Mouse (Mus musculus): Measurements from ENCODE around the gene Lurap1. TPM values are rescaled to one million over a fixed set of nuclear protein-coding genes. Genes with fewer than 3 reads are reported as not detected.

Gene Lurap1
- polyA plus RNA-seq, 1 experiment, result not detected

- Histone ChIP-seq H3K4me1 (ENCODE audit: control insufficient read depth) (peaks cover 15% of the 10 kb centered on the region), H3K36me3 (ENCODE audit: control insufficient read depth) (no peaks in the 10 kb centered on the region), H3K9me3 (ENCODE audit: control insufficient read depth, low read length) (no peaks in the 10 kb centered on the region), H3K27me3 (ENCODE audit: control insufficient read depth) (peaks cover 2% of the 10 kb centered on the region; the same call in 1 of the 2 replicates), H3K4me3 (replicated peaks) (no peak overlapping the region)
- TF ChIP-seq TAL1 (IDR thresholded peaks at IDR 0.05; ENCODE audit: low read length), result no peak
- no peak for TF ChIP-seq GATA1 (IDR thresholded peaks at IDR 0.05; ENCODE audit: low read length)
These were observed 14.7 kb upstream of the Lurap1 start for GRCm38 (mm10) chr4:116165708-116166407.

DNA sequence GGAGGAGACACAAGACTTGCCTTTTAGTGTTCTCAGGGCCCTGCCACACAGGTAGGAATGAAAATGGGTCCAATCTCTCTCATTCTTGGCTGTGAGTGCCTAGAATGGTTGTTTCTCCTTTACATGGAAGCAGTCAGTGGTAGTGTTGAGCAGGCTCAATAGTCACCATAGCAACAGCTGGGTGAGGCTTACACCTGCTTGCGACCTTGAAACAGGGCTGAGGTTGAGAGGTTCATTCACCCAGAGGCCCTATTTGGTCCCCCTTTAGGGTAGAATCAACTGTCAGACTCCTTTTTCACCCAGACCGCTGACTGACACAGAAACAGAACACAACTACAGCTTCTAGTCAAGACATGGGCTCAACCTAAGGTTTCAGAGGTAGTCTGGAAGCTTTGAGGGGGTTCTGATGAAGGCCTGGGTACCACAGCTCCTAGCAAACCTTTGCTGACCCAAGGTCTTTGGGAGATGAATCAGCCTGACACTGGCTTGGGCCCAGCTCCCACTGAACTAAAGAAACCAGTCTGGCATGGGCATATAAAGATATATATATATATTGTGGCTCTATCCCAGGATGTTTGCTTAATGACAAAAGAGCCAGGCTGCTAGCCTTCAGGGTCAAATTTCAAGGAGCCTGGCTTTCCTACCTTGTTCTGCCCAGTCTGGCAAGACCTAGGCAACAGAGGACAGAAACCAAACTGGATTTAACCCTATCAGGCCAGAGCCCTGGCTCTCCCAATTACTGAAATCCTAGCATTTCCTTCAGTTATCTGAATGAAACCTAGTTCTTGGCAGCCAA, 13.8 kb upstream of the Lurap1 start:
- TF ChIP-seq TAL1 (IDR thresholded peaks at IDR 0.05; ENCODE audit: low read length) (no peak), GATA1 (IDR thresholded peaks at IDR 0.05; ENCODE audit: low read length) (no peak)

DNA sequence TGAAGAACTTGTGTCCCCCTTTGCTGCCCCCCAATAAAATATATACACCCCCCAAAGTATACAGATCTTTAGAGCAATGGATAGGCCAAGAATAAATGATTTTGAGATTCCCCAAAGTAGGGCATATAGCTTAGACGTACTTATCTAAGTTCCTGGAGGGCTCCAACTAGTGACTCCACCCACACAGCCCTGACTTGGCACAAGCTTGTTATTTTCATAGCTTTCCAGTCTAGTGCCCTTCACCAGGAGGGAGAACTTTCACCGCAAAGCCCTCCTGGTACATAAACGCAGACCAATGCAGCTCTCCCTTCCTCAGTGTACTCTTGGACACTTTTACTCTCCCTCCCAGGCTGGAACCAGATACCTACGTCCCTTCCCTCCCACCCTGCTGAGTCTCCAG, 11.0 kb upstream of the Lurap1 start:
- Histone ChIP-seq H3K9me3 (ENCODE audit: control insufficient read depth, low read length) (no peaks in the 10 kb centered on the region), H3K27me3 (ENCODE audit: control insufficient read depth) (peaks cover 2% of the 10 kb centered on the region; the same call in 1 of the 2 replicates), H3K4me3 (replicated peaks) (no peak overlapping the region), H3K4me1 (ENCODE audit: control insufficient read depth) (peaks cover 11% of the 10 kb centered on the region), H3K36me3 (ENCODE audit: control insufficient read depth) (peaks cover 23% of the 10 kb centered on the region)
- no peak for TF ChIP-seq GATA1 (IDR thresholded peaks at IDR 0.05; ENCODE audit: low read length)
- no peak for TF ChIP-seq TAL1 (IDR thresholded peaks at IDR 0.05; ENCODE audit: low read length)

More for the DNA sequence above, 13.8 kb upstream of the Lurap1 start:
- Histone ChIP-seq H3K27me3 (ENCODE audit: control insufficient read depth) (peaks cover 2% of the 10 kb centered on the region; the same call in 1 of the 2 replicates), H3K36me3 (ENCODE audit: control insufficient read depth) (peaks cover 2% of the 10 kb centered on the region; the same call in 1 of the 2 replicates), H3K4me1 (ENCODE audit: control insufficient read depth) (peaks cover 15% of the 10 kb centered on the region), H3K9me3 (ENCODE audit: control insufficient read depth, low read length) (no peaks in the 10 kb centered on the region), H3K4me3 (replicated peaks) (no peak overlapping the region)

DNA sequence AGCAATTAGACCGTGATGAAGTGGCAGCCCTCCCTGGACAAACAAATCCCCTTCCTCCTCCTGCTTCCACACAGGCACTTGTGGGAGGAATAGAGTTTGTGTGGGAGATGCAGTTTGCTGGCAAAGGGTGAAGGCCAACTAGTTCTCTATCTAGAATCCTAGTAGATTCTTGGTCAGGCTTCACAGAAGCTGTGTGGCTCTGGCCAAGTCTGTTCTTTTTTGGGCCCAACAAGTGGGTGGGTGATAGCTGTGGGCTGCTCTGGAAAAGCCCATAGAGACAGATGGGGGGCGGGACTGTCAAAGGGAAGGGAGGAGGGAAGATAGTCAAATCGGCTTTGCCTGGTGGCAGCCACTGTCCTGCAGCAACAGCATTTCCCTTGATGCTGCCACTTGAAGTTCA, 9.6 kb upstream of the Lurap1 start:
- Histone ChIP-seq H3K4me3 (replicated peaks) (no peak overlapping the region), H3K36me3 (ENCODE audit: control insufficient read depth) (peaks cover 34% of the 10 kb centered on the region), H3K9me3 (ENCODE audit: control insufficient read depth, low read length) (no peaks in the 10 kb centered on the region), H3K4me1 (ENCODE audit: control insufficient read depth) (peaks cover 11% of the 10 kb centered on the region), H3K27me3 (ENCODE audit: control insufficient read depth) (peaks cover 1% of the 10 kb centered on the region; the same call in 1 of the 2 replicates)
- TF ChIP-seq TAL1 (IDR thresholded peaks at IDR 0.05; ENCODE audit: low read length) (no peak), GATA1 (IDR thresholded peaks at IDR 0.05; ENCODE audit: low read length) (no peak)

DNA sequence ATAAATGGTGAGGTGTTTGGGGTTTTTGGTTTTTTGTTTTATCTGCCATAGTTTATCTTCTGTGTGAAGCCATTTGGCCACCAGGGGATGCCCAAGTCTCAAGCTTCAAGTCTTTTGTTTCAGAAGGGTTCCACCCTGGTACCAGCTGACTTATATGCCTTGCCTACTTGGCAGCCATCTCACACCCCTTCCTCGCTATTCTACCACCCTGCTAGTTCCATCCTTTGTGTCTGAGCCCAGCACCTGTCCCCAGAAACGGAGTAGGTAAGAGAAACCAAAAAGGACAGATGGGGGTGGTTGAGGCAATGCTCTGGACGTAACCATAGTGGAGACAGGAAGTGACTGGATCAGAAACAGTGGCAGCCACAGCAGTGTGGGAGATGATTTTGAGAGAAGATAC, 8.8 kb upstream of the Lurap1 start:
- Histone ChIP-seq H3K4me3 (replicated peaks) (no peak overlapping the region), H3K27me3 (ENCODE audit: control insufficient read depth) (no peaks in the 10 kb centered on the region), H3K9me3 (ENCODE audit: control insufficient read depth, low read length) (no peaks in the 10 kb centered on the region), H3K36me3 (ENCODE audit: control insufficient read depth) (peaks cover 42% of the 10 kb centered on the region), H3K4me1 (ENCODE audit: control insufficient read depth) (peaks cover 11% of the 10 kb centered on the region)
- TF ChIP-seq TAL1 (IDR thresholded peaks at IDR 0.05; ENCODE audit: low read length), result no peak
- no peak for TF ChIP-seq GATA1 (IDR thresholded peaks at IDR 0.05; ENCODE audit: low read length)

DNA sequence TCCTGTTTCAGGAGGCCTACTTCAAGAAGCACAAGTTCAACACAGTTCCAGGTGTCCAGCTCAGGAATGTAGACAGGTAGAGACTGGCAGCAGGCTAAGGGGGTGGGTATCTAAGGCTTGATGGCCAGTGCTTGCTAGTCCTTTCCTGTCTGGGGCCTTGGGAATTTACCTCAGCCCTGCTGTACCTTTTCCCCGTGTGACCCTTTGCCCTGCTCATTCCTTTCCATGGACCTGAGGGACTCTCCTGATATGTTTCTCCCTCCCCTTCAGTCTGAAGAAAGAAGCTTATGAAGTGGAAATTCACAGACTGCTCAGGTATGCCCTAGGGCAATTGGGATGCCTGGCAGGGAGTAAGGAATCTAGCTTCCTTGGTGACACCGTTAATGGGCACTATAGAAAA, 6.7 kb upstream of the Lurap1 start:
- no peak for TF ChIP-seq GATA1 (IDR thresholded peaks at IDR 0.05; ENCODE audit: low read length)
- no peak for TF ChIP-seq TAL1 (IDR thresholded peaks at IDR 0.05; ENCODE audit: low read length)
- Histone ChIP-seq H3K4me3 (replicated peaks) (no peak overlapping the region), H3K9me3 (ENCODE audit: control insufficient read depth, low read length) (no peaks in the 10 kb centered on the region), H3K36me3 (ENCODE audit: control insufficient read depth) (peaks cover 62% of the 10 kb centered on the region), H3K4me1 (ENCODE audit: control insufficient read depth) (peaks cover 11% of the 10 kb centered on the region), H3K27me3 (ENCODE audit: control insufficient read depth) (no peaks in the 10 kb centered on the region)

DNA sequence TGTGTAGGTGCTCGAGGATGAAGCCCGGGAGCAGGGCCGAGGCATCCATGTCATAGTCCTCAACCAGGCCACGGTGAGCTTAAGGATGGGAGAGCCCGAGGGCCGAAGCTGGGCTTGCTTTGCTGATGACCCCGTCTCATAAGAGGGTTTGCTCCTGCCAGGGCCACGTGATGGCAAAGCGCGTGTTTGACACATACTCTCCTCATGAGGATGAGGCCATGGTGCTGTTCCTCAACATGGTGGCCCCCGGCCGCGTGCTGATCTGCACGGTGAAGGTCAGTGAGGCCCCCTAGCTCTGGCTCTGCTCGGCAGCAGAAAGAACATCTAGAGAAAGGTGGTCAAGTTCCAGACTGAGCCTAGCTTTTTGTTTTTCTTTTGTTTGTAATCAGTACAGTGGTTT, 1.6 kb upstream of the Lurap1 start:
- H3K4me1 ChIP-seq (ENCODE audit: control insufficient read depth), result peaks cover 25% of the 10 kb centered on the region
- H3K4me3 ChIP-seq (replicated peaks), result no peak overlapping the region
- no peaks in the 10 kb centered on the region for H3K9me3 ChIP-seq (ENCODE audit: control insufficient read depth, low read length)
- peaks cover 2% of the 10 kb centered on the region for H3K27me3 ChIP-seq (ENCODE audit: control insufficient read depth)
- TF ChIP-seq TAL1 (IDR thresholded peaks at IDR 0.05; ENCODE audit: low read length), result no peak
- no peak for TF ChIP-seq GATA1 (IDR thresholded peaks at IDR 0.05; ENCODE audit: low read length)
- peaks cover 56% of the 10 kb centered on the region for H3K36me3 ChIP-seq (ENCODE audit: control insufficient read depth)

GRCm38 (mm10) chr4:116150862-116151221, 296 bp downstream of the Lurap1 start:
- Histone ChIP-seq H3K27me3 (ENCODE audit: control insufficient read depth) (peaks cover 2% of the 10 kb centered on the region), H3K9me3 (ENCODE audit: control insufficient read depth, low read length) (peaks cover 5% of the 10 kb centered on the region), H3K36me3 (ENCODE audit: control insufficient read depth) (peaks cover 41% of the 10 kb centered on the region), H3K4me3 (replicated peaks) (peak overlapping the region; percentile 80), H3K4me1 (ENCODE audit: control insufficient read depth) (peaks cover 25% of the 10 kb centered on the region)
- TF ChIP-seq GATA1 (IDR thresholded peaks at IDR 0.05; ENCODE audit: low read length) (no peak), TAL1 (IDR thresholded peaks at IDR 0.05; ENCODE audit: low read length) (no peak)

DNA sequence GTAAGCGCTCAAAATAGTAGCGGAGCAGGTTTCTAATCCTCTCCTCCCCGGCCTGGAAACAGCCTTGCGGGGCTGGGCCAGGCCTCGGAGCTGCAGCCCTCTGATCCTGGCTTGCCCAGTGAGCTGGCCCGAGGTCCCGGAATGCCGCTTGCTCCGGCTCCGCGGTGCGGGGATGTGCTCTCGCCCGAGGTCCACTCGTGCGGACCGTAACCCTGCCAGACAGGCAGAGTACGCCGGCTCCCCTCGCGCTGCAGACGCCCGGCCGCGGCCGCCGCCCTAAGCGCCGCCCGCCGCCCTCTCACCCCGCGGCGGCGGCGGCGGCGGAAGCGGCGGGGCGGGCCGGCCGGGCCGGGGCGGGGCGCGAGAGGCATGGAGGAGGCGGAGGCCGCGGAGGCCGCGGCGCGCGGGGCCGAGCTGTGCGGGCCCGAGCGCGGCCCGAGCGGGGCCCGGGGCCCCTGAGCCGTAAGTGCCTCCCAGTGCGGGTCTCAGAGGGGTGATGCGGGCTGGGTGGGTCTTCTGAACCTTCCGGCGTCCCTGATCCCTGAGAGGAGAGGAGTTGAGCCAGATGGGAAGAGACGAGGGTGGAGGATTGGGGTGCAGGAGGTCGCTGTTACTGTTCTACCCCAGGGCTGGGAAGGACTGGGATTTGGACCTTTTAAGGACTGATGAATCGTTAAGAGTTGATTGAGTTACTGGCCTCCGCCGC, 829 bp downstream of the Lurap1 start:
- Histone ChIP-seq H3K4me1 (ENCODE audit: control insufficient read depth) (peaks cover 25% of the 10 kb centered on the region), H3K4me3 (replicated peaks) (peak overlapping the region; percentile 80), H3K9me3 (ENCODE audit: control insufficient read depth, low read length) (peaks cover 5% of the 10 kb centered on the region), H3K27me3 (ENCODE audit: control insufficient read depth) (peaks cover 6% of the 10 kb centered on the region), H3K36me3 (ENCODE audit: control insufficient read depth) (peaks cover 36% of the 10 kb centered on the region)
- TF ChIP-seq GATA1 (IDR thresholded peaks at IDR 0.05; ENCODE audit: low read length) (no peak), TAL1 (IDR thresholded peaks at IDR 0.05; ENCODE audit: low read length) (no peak)
